Mouse (Mus musculus) embryonic fibroblast, embryonic 13.5 days (primary cell): ENCODE measurements at regions not wholly inside any gene's neighbourhood (a gene's known extent, or its start where the extent isn't known, plus 50 kb on each side); places are given as distances from the start of the nearest gene placed in this dataset.

Source experiments
- CTCF ChIP-seq: IDR thresholded peaks from 2 replicates; pipeline ENCODE4 v1.5.1; 2011; ENCODE audit warnings: mild to moderate bottlenecking, control low read depth, low read length, moderate library complexity, borderline replicate concordance; ENCODE audit not compliant: insufficient read depth
- POLR2A ChIP-seq: IDR thresholded peaks from 2 replicates; pipeline ENCODE4 v1.6.1; 2011; ENCODE audit warnings: low read depth, mild to moderate bottlenecking, control low read depth, low read length, moderate library complexity

GRCm38 (mm10) chr5:119741116-119741515, 70.6 kb downstream of the Tbx3 start:
- no peak for TF ChIP-seq POLR2A
- TF ChIP-seq CTCF: peak; percentile 91
